Mouse (Mus musculus): ENCODE data around the gene Gstt1.
A peak's percentile ranks its signal among the peaks of the same experiment; 100 is the strongest.
"Not testable (repeated sequence)": the region's sequence is repeated elsewhere in the genome, so short reads cannot be mapped to it uniquely, and the experiment has no call there.

Gstt1 gene

GRCm38 (mm10) chr10:75798176-75798696 lies at the start of gene Gstt1:
Gene Gstt1, minus strand, starts transcription at chr10:75798584.
- peak; percentile 66 for DNase-seq (ENCODE audit: low spot score)

DNA sequence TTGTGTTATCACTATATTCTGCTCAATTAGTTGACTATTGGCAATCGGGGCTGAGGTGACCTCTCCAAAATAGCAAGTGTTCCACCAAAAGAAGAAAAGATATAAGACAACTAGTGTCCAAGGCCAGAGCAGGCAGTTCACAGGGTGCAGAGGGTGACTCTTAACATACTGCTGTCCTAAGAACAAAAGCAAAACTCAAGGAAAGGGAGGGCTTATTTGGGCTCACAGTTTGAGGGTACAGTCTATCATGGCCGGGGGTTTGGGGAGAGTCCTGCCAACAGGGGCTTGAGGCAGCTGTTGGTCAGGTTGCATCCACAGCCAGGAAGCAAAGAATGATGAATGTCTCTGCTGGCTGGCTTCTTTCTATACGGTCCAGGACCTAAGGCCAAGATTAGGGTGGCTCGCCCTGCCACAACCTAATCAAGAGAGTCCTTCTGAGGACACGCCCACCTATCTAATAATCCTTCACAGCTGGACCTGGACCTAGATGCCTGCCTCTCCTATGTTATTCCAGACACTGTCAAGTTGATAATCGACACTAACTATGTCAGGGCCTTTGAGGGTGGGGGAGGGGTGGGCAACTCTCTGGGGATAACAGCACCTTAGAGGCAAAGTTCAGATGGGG lies 47.0 kb upstream of the Gstt1 start:
- no peak for DNase-seq (ENCODE audit: low spot score)

DNA sequence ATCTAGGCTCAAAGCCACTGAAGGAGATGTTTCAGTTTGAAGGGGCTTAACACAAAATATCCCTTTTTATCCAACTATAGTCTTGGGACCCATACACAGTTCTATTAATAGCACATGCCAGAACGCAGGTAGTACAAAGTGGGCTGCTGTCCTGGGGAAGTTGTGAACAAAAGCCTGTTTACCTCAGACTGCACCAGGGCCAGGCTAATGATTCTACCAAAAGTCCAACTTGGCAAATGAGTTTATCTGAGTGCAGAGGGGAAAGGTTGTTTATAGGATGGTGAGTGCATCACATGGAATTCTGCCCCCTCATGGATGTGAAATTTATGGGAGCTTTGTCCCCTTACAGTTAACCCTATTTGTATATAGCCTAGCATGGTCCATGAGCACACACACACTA lies 46.4 kb upstream of the Gstt1 start:
- no peak for DNase-seq (ENCODE audit: low spot score)

DNA sequence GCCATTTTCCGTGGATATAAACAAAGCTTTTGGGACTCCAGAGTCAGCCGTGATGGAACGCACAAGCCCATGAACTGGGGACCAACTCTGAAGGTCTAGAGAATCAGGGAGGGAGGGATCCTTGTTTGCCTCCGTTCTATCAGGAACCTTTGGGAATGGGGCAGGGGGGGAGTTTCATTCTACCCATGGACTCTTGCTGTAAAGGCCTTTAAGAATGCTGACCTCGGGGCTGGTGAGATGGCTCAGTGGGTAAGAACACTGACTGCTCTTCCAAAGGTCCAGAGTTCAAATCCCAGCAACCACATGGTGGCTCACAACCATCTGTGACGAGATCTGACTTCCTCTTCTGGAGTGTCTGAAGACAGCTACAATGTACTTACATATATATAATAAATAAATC lies 45.5 kb upstream of the Gstt1 start:
- DNase-seq (ENCODE audit: low spot score) = not testable (repeated sequence)

DNA sequence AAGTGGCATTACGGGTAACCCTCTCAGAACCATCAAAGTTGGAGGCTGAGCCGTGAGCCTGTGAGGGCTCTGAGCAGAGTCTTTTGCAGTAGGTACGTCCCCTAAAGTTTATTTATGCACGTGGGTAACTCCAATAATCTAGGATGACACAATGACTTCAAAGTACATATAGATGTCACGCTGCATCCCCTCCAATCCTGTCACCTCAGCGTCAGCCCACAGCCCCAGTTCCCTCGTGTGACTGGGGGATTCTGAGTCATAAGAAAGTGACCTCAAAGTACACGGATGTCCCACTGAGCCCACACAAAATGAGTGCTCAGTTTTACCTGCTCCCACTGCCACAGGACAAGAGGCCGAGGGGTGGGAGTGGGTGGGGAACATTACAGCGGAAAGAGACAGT lies 40.7 kb upstream of the Gstt1 start:
- no peak for DNase-seq (ENCODE audit: low spot score)

GRCm38 (mm10) chr10:75837248-75837759 lies 38.9 kb upstream of the Gstt1 start, which contains the start of gene Gstt2:
Gene Gstt2, minus strand, starts transcription at chr10:75837424.
- peak; percentile 96 for DNase-seq (ENCODE audit: low spot score)

- DNase-seq (ENCODE audit: low spot score) = no peak
These were observed 37.6 kb upstream of the Gstt1 start for GRCm38 (mm10) chr10:75835761-75836531.

DNA sequence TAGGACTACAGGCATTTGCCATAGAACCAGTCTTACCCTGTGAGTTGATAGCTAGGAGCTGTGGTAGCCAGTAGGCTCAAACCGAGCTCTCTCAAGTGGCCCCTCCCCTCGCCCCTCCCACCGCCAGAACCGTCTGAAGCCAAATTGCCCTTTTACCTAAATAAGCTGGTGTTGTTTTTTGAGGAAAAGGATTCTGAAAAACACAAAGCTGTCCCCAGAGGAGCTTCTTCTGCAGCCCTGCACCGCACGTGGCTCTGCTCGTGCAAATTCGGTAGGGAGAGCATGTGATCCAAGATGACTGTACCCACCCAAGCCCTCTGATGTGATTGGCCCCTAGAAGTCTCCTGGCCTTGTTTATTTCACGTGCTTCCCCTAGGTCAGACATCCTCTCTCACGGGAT lies 36.9 kb upstream of the Gstt1 start:
- DNase-seq (ENCODE audit: low spot score) = peak; percentile 65

DNA sequence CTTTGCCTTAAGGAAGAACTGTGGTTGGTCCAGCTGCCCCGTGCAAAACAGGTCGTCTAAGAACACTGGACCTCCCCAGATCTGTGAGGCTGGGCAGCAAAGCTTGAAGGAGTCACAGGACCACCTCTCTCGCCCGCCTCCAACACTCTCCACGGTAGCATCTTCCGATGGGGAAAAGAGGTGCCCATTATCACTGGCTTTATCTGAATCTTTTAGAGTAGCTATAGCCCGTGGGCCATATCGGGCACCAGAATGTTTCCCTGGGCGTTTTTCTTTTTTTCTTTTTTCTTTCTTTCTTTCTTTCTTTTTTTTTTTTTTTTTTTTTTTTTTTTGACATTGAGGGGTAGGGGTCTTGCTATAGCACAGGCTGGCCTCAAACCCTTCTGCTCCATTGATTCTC lies 36.3 kb upstream of the Gstt1 start:
- no peak for DNase-seq (ENCODE audit: low spot score)

DNA sequence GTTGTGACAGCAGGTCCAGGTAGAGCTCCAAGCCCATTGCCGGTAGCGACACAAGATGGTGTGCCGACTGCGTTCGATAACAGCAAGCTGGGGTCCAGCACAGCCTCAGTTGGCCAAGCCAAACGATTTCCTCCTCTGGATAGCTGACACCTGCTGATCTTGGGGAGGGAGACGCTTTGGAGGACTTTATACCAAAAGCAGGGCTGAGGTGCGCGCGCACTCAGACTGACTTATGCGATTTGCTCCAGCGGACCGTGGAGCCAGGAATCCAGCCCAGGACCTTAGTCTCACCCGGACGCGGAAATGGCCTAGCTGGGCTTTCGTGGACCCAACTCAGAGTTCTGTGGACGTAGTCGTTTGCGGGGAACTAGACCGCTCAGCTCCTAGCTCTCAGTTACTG lies 35.9 kb upstream of the Gstt1 start:
- DNase-seq (ENCODE audit: low spot score) = peak; percentile 65

- no peak for DNase-seq (ENCODE audit: low spot score)
These were observed 35.2 kb upstream of the Gstt1 start for GRCm38 (mm10) chr10:75833456-75834080.

DNA sequence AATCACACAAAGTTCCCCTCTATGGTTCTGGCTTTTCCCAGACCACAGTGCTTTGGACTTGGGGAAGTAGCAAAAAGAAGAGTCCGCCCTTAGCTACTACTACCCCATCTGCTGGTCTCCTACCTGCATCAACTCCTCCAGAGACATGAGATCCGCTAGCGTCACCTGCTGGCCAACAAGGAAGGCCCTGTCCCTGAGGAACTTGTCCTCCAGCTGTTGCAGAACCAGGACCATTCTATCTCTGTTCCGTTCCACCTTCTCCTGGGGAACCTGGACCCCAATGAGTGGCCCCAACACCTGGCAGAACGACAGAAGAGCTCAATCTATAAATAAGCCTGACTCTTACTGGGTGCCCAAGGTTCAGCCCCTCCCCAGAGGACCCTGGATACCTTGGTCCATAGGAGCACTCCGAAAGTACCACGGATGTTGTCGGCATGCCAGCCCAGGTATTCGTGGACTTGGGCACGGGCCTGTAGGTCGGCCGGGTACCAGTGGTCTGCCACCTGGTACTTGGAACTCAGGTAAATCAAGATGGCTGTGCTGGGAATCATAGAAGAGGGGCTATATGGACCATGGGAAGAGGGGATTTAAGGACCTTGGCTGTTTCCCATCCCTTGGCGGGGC lies 34.0 kb upstream of the Gstt1 start:
- DNase-seq (ENCODE audit: low spot score) = peak; percentile 62

GRCm38 (mm10) chr10:75830275-75830670 lies 31.9 kb upstream of the Gstt1 start:
- no peak for DNase-seq (ENCODE audit: low spot score)

GRCm38 (mm10) chr10:75829529-75830274 lies 31.3 kb upstream of the Gstt1 start:
- no peak for DNase-seq (ENCODE audit: low spot score)

DNA sequence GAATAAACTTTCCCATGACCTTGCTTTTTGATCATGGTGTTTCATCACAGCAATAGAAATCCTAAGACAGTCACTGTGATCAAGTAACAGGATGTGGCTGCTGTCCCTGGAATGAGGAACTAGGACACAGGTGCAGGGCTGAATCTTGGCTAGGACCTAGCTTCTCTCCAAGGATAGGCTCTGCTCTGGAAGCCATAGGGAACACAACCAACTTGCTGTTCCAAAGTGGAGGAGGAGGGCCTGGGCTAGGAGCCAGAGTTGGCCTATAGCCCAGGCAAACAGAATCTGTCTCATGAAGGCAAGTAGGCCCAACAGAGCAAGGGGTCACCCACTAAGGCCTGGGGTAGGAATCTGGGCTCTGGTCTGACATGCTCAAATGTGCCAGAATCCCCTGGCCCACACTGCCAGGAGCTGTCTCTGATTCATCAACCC lies 30.1 kb upstream of the Gstt1 start:
- peak; percentile 54 for DNase-seq (ENCODE audit: low spot score)

GRCm38 (mm10) chr10:75827668-75828360 lies 29.4 kb upstream of the Gstt1 start:
- DNase-seq (ENCODE audit: low spot score) = peak; percentile 44

- no peak for DNase-seq (ENCODE audit: low spot score)
These were observed 26.1 kb upstream of the Gstt1 start for GRCm38 (mm10) chr10:75824530-75824929.

DNA sequence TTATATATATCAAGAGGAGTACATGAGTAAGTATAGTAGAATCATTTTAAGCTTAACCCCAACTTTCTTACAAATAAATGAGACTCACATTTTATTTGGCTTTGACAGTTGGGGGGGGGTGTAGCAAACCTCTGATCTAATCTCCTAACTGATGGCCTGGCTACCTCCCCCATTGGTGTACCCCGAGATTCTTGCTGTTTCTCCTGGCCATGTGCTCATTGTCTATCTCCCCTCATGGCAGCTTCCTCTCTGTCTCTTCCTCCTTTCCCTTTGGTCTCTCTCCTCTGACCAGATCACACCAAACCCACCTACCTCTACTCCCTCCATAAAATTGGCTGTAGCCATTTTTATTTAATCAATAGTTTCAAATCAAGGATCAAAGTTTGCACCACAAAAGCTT lies 25.4 kb upstream of the Gstt1 start:
- no peak for DNase-seq (ENCODE audit: low spot score)

DNA sequence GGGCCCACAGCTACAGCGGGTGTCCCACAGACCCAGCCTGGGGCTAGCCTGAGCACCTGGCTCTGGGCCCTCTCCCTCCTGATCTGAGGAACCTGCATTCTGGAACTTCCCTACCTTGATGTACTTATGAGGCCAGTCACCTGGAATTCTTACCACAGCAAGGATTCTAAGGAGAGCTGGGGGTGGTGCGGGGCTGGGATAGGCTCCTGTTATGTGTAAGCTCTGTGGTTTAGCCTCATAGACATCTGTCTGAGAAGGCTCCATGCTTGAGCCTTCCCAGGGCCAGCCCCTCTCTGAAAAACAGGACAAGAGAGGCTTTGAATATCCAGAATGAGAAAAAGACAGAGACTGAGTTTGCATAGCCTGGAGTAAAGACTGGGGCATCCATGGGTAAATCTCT lies 24.1 kb upstream of the Gstt1 start, which contains the start of gene Gstt4:
TSS of gene Gstt4 (minus strand) at position 101 of the 400 bp plus-strand sequence.
- DNase-seq (ENCODE audit: low spot score) = no peak

DNA sequence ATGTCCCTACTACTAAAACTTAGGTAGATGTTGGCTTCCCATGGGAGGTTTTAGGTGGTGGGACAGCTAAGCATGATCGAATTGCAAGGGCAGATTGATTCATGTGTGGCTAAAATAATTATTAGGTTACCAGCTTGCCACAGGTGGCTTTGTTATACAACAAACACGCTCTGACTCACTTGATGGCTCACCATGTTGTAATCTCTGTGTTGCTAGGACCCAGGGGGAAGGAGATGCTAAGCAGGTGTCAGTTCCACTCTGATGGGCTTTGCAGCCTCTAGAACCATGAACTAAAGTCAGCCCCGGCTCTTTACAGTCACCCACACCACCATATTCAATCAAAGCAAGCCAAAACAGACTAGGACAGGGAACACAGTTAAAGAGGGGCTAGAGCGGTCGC lies 21.5 kb upstream of the Gstt1 start:
- no peak for DNase-seq (ENCODE audit: low spot score)

DNA sequence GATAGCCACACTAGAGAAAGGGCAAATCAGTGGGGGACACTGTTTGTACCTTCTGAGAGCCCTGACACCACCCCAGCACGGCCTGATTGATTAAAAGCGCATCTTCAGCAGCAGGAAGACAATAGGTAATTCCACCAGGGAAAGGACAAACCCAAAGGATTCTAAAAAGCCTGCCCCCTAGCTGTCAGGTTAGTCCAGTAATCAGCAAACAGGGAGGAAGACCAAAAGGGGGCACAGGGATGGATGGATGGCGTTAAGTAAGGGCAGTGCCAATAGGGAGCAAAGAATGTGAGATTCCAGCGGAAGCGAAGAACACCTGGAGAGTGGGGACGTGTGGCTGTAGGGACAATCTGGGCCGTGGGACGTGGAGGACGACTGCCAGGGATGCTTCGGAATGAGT lies 20.3 kb upstream of the Gstt1 start:
- no peak for DNase-seq (ENCODE audit: low spot score)

Measured in ovary, adult 18-20 months (tissue).